Comparison of ENCODE assay signal across 10 mouse cellular contexts in the genomic region with DNA sequence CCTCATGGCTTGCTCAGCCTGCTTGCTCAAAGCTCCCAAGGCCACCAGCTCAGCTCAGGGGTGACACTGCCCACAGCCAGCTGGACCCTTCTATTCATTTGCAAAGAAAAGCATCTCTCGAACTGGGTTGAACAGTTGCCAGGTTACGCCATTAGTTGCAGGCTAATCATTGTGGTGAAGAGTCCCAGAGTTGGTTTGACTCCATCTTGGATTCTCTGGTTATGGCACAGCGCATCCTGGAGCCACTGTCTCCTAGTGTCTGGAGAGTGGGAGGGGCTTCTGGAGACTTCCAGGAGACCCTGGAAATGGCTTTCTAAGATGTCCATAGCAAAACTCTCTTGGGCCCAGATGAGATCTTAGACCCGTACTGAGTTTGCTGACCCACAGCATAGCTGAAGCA. TPM values are rescaled to one million over a fixed set of nuclear protein-coding genes. Genes with fewer than 3 reads are reported as not detected.
DNase-seq lines count a peak whose midpoint lies in the region; ATAC-seq and TF ChIP-seq lines count a peak whose summit lies in the region.
"Had no signal": no experiment of that assay in that cellular context is flagged by ENCODE, and none has a peak within 500 bp of the region (broad histone marks: within the 10 kb centered on the region; RNA-seq: fewer than 3 reads in every experiment).

No protein-coding gene starts in this region.

- H3K36me3 ChIP-seq in lung, embryonic 14.5 days (ENCODE audit: insufficient read depth): no peaks in the 10 kb centered on the region
- no peaks in the 10 kb centered on the region for H3K36me3 ChIP-seq in hindbrain, embryonic 13.5 days
- no peaks in the 10 kb centered on the region for H3K36me3 ChIP-seq in myocyte (ENCODE audit: control insufficient read depth, insufficient read depth)
- H3K36me3 ChIP-seq: liver, embryonic 15.5 days had no signal

- no peaks in the 10 kb centered on the region for H3K4me1 ChIP-seq in lung, embryonic 14.5 days (ENCODE audit: insufficient read depth)
- H3K4me1 ChIP-seq in hindbrain, embryonic 13.5 days (replicated peaks): peaks cover 16% of the 10 kb centered on the region; the same call in 1 of the 2 replicates

- no peak overlapping the region for H3K27ac ChIP-seq in lung, embryonic 14.5 days (ENCODE audit: low read depth)
- no peak overlapping the region for H3K27ac ChIP-seq in hindbrain, embryonic 13.5 days
- H3K27ac ChIP-seq: liver, embryonic 15.5 days had no signal

- no peak overlapping the region for H3K9ac ChIP-seq in lung, embryonic 14.5 days
- H3K9ac ChIP-seq in hindbrain, embryonic 13.5 days: no peak overlapping the region
- H3K9ac ChIP-seq: liver, embryonic 15.5 days had no signal

- H3K27me3 ChIP-seq in lung, embryonic 14.5 days (ENCODE audit: insufficient read depth, low read length): no peaks in the 10 kb centered on the region
- H3K27me3 ChIP-seq in hindbrain, embryonic 13.5 days: peaks cover 11% of the 10 kb centered on the region
- H3K27me3 ChIP-seq in myocyte (ENCODE audit: control insufficient read depth, insufficient read depth, insufficient read length): no peaks in the 10 kb centered on the region

- H3K79me2 ChIP-seq in myocyte (ENCODE audit: control insufficient read depth, insufficient read depth): no peaks in the 10 kb centered on the region

- 80% methylated on average over 4 of the region's 4 CpGs for WGBS in lung, embryonic 14.5 days
- WGBS in hindbrain, embryonic 13.5 days: 76% methylated on average over 4 of the region's 4 CpGs

- DNase-seq in cerebellum, adult 11 months: no peak
- no peak for DNase-seq in lung, embryonic 14.5 days
- no peak for DNase-seq in lung, postnatal 4 days
- DNase-seq in right cerebral cortex, postnatal 14 days: no peak
- DNase-seq in left cerebral cortex, adult 11 months (ENCODE audit: low spot score): no peak

- no peak overlapping the region for H3ac ChIP-seq in myocyte (ENCODE audit: control insufficient read depth, insufficient read length)

- no peaks in the 10 kb centered on the region for H3K9me3 ChIP-seq in lung, embryonic 14.5 days (ENCODE audit: low read depth, low read length)
- no peaks in the 10 kb centered on the region for H3K9me3 ChIP-seq in hindbrain, embryonic 13.5 days
- H3K9me3 ChIP-seq: liver, embryonic 15.5 days had no signal

- no peak overlapping the region for H3K4me3 ChIP-seq in lung, embryonic 14.5 days (ENCODE audit: low read depth, low read length)
- no peak overlapping the region for H3K4me3 ChIP-seq in hindbrain, embryonic 13.5 days
- peak overlapping the region; percentile 2 for H3K4me3 ChIP-seq in myocyte

- TF ChIP-seq POLR2A in myocyte (IDR thresholded peaks at IDR 0.05; ENCODE audit: insufficient read length, low read depth): no peak

- peak overlapping the region; percentile 53; the same call in 1 of the 2 replicates for H3K4me2 ChIP-seq in lung, embryonic 14.5 days
- no peak overlapping the region; the same call in 1 of the 2 replicates for H3K4me2 ChIP-seq in hindbrain, embryonic 13.5 days
- peak overlapping the region; percentile 77 for H3K4me2 ChIP-seq in myocyte (ENCODE audit: low read depth)

- ATAC-seq in cerebellum, adult (ENCODE audit: insufficient number of reproducible peaks, low FRiP score, low TSS enrichment): 0 out of 2 replicates have a peak, but pooled peaks have one; percentile 10
- 0 out of 2 replicates have a peak, but pooled peaks have one; percentile 4 for ATAC-seq in lung, embryonic 14.5 days (ENCODE audit: insufficient read depth)
- ATAC-seq in hindbrain, embryonic 13.5 days (ENCODE audit: low FRiP score): peak; percentile 50

- TF ChIP-seq CTCF in lung, embryonic 14.5 days (IDR thresholded peaks at IDR 0.05; ENCODE audit: low read depth): no peak

TF ChIP-seq in myocyte, 11 proteins besides CTCF, POLR2A, EP300 and RAD21:
- TF ChIP-seq POLR2AphosphoS2 (IDR thresholded peaks at IDR 0.05; ENCODE audit: insufficient read length, low read depth) (no peak), REST (IDR thresholded peaks at IDR 0.05; ENCODE audit: insufficient read depth, insufficient read length) (no peak), MYOG (IDR thresholded peaks at IDR 0.05; ENCODE audit: control insufficient read depth in 1 of 3, insufficient read depth in 1 of 3, insufficient read length in 2 of 3, low read depth in 2 of 3) (no peak), E2F4 (IDR thresholded peaks at IDR 0.05; ENCODE audit: insufficient read depth) (no peak), USF1 (IDR thresholded peaks at IDR 0.05; ENCODE audit: low read depth) (no peak), MAX (IDR thresholded peaks at IDR 0.05; ENCODE audit: low read depth) (no peak)
TF ChIP-seq in myocyte: peak in this region for 0.

RNA-seq across cellular contexts. Expression of a gene that starts 22.4 kb away (rescaled TPM):
- 41.0 and 41.4 TPM in 2 replicates for polyA plus RNA-seq in lung, embryonic 14.5 days (2014; fragmentation: Nextera tagmentation; extraction: Ambion mirVana)
- polyA plus RNA-seq in hindbrain, embryonic 13.5 days (2015; fragmentation: Nextera tagmentation; extraction: Ambion mirVana): 0.56 and 0.66 TPM in 2 replicates
- 0.16 TPM for polyA plus RNA-seq in myocyte (2012; fragmentation: generic; extraction: Trizol)

RNA-seq across cellular contexts. Expression of a gene that starts 31.3 kb away (rescaled TPM):
- 59.1 and 64.7 TPM in 2 replicates for polyA plus RNA-seq in lung, embryonic 14.5 days (2014; fragmentation: Nextera tagmentation; extraction: Ambion mirVana)
- polyA plus RNA-seq in hindbrain, embryonic 13.5 days (2015; fragmentation: Nextera tagmentation; extraction: Ambion mirVana): 82.9 and 84.6 TPM in 2 replicates
- polyA plus RNA-seq in myocyte (2012; fragmentation: generic; extraction: Trizol): 110 TPM

RNA-seq across cellular contexts. Expression of a gene that starts 54.6 kb away (rescaled TPM):
- 1.5 and 2.2 TPM in 2 replicates for polyA plus RNA-seq in lung, embryonic 14.5 days (2014; fragmentation: Nextera tagmentation; extraction: Ambion mirVana)
- polyA plus RNA-seq in hindbrain, embryonic 13.5 days (2015; fragmentation: Nextera tagmentation; extraction: Ambion mirVana): 0.09 and 0.10 TPM in 2 replicates
- 7.7 TPM for polyA plus RNA-seq in myocyte (2012; fragmentation: generic; extraction: Trizol)
- polyA plus RNA-seq: activated CD4-positive, CD25-positive, alpha-beta regulatory T cell, adult 4 months had no signal

Comparison
In these comparisons a context has a peak if more than half of its experiments do, and no peak if none do; other contexts are left out.
1. RNA of a gene that starts 22.4 kb away (polyA plus RNA-seq): 41.0 to 41.4 TPM in lung, embryonic 14.5 days; 0.56 to 0.66 TPM in hindbrain, embryonic 13.5 days and 0.16 TPM in myocyte (single experiment); every median in the first group is over 10 times any median in the second.
2. Peak in every context shown above with its lines, with median percentiles within 50 percentile points of each other: ATAC-seq.